Mouse (Mus musculus) lung, postnatal 0 days (tissue): ENCODE data around the gene Wfikkn2.

Experiments used
- CTCF ChIP-seq: IDR thresholded peaks from 2 replicates; pipeline ENCODE4 v1.5.1; 2016; ENCODE audit warnings: antibody characterized with exemption, mild to moderate bottlenecking
- EP300 ChIP-seq: IDR thresholded peaks from 2 replicates; pipeline ENCODE4 v1.6.1; 2016; ENCODE audit warnings: antibody characterized with exemption, mild to moderate bottlenecking, control low read depth

- TF ChIP-seq CTCF (no peak), EP300 (no peak)
These were observed 36.8 kb downstream of the Wfikkn2 start for GRCm38 (mm10) chr11:94208811-94209675.
